Mouse (Mus musculus) heart, adult 2 months (tissue): ENCODE data around the gene Angel2.

Source experiments
- CTCF ChIP-seq: fragments of 200-600 bp; IDR thresholded peaks from 2 replicates; pipeline ENCODE4 v1.8.1; 2022; ENCODE audit warnings: antibody characterized with exemption, mild to moderate bottlenecking, moderate library complexity
- EP300 ChIP-seq: fragments of 200-500 bp; IDR thresholded peaks from 2 replicates; pipeline ENCODE4 v1.6.1; 2011; ENCODE audit warnings: low read depth, low read length, control low read depth; ENCODE audit not compliant: insufficient read depth
- POLR2A ChIP-seq: fragments of 200-500 bp; IDR thresholded peaks from 2 replicates; pipeline ENCODE4 v1.6.1; 2011; ENCODE audit warnings: mild to moderate bottlenecking, low read depth, low read length, control low read depth; ENCODE audit not compliant: insufficient read depth

GRCm38 (mm10) chr1:190939803-190940202 lies 14.9 kb downstream of the Angel2 start:
- no peak for TF ChIP-seq CTCF
- no peak for TF ChIP-seq POLR2A
- TF ChIP-seq EP300 = no peak
